Mouse (Mus musculus): ENCODE measurements around the gene Rnf43. TPM values are rescaled to one million over a fixed set of nuclear protein-coding genes. Genes with fewer than 3 reads are reported as not detected.

The Rnf43 gene
- polyA plus RNA-seq, 1 experiment from 2014 or later: 6.0 TPM

DNA sequence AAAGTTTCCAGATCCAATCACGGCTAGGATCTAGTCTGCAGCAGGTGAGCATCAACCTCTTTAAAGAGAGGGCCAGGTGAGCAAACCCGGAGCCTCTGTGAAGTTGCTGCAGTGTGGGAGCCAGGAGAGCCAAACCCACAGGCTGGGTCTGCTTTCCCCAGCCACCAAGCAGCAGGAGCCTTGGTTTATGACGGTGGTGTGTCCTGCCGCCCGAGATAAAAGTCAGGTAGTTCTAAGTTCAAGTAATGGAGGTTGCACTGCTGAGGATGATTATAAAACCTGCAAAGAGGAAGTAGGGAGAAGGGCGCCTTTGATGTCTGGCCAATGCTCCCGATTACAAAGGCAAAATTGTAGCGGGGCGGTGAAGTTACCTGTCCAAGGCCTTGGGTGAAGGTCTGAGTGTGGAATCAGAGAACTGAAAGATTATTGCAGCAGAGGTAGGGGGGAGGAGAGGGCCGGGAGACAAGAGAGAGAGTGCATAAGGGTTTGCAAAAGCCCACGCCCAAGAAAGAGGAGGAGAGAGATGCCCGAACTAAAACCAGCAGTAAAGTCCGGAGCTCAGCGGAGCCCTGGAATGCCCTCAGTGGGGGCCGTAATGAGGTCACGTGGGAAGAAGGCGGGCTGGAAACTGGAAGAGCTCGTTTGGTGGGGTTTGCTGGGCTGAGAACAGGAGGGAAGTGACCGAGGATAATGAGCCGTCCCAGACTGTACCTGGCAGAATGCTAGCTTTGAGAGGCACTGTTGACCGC is 47.2 kb downstream of the Rnf43 start:
- H3K27me3 ChIP-seq: no peaks in the 10 kb centered on the region
- DNase-seq (ENCODE audit: low read depth, low spot score) (no peak), ATAC-seq (no peak)
- POLR2A ChIA-PET: no interaction called here
- in situ Hi-C loops (cut with MboI; ENCODE audit: low pct_unique_long_range_greater_than_20kb): no loop called here
- no peak for TF ChIP-seq CTCF (IDR thresholded peaks at IDR 0.05)
- CTCF ChIA-PET: no interaction called here

DNA sequence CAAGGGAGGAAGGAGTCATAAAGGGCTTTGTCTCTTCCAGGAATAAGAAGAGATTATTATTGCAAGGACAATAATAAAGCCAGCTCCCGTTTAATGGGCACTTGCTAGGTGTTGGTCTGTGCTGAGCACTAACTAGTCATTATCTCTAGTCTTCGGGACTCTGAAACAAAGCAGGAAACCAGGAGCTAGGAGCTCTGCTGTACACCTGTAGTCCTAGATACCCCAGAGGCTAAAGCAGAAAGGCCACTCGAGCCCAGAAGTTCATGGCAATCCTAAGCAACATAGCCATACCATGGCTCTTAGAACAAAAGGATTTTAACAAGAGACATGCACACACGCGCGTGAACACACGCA is 47.7 kb downstream of the Rnf43 start:
- CTCF ChIA-PET: no interaction called here
- H3K27me3 ChIP-seq: no peaks in the 10 kb centered on the region
- no peak for DNase-seq (ENCODE audit: low read depth, low spot score)
- TF ChIP-seq CTCF (IDR thresholded peaks at IDR 0.05): no peak
- in situ Hi-C loops (cut with MboI; ENCODE audit: low pct_unique_long_range_greater_than_20kb): no loop called here
- no peak for ATAC-seq
- POLR2A ChIA-PET: no interaction called here

- POLR2A ChIA-PET: no interaction called here
- H3K27me3 ChIP-seq: no peaks in the 10 kb centered on the region
- no peak for ATAC-seq
- in situ Hi-C loops (cut with MboI; ENCODE audit: low pct_unique_long_range_greater_than_20kb): no loop called here
- TF ChIP-seq CTCF (IDR thresholded peaks at IDR 0.05): no peak
- CTCF ChIA-PET: no interaction called here
- DNase-seq (ENCODE audit: low read depth, low spot score): no peak
Measured at GRCm38 (mm10) chr11:87712188-87712587, 49.7 kb downstream of the Rnf43 start.

- no peak for DNase-seq (ENCODE audit: low read depth, low spot score)
- ATAC-seq: no peak
- ChIA-PET CTCF (no interaction called here), POLR2A (no interaction called here)
- in situ Hi-C loops (cut with MboI; ENCODE audit: low pct_unique_long_range_greater_than_20kb): no loop called here
- TF ChIP-seq CTCF (IDR thresholded peaks at IDR 0.05): no peak
- no peaks in the 10 kb centered on the region for H3K27me3 ChIP-seq
Measured at GRCm38 (mm10) chr11:87715999-87716398, 53.5 kb downstream of the Rnf43 start.

DNA sequence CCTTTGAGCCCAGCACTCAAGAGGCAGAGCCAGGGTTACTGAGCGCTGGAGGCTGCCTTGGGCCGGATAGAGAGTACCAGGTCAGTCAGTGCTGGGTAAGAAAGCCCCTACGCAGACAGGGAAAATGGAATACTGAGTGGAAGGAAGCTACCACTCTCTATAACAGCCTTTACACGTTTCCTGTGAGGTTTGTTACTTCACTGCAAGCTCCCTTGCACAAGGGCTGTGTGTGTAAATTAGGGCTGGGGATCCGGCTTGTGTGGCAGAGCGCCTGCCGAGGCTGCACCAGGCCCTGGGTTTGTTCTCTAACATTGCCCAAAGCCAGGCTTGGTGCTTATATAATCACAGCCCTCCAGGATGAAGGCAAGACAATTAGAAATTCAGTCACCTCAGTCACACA is 57.0 kb downstream of the Rnf43 start:
- H3K27me3 ChIP-seq: no peaks in the 10 kb centered on the region
- no peak for DNase-seq (ENCODE audit: low read depth, low spot score)
- no peak for TF ChIP-seq CTCF (IDR thresholded peaks at IDR 0.05)
- in situ Hi-C loops (cut with MboI; ENCODE audit: low pct_unique_long_range_greater_than_20kb): no loop called here
- no peak for ATAC-seq
- ChIA-PET CTCF (no interaction called here), POLR2A (no interaction called here)

- ATAC-seq (no peak), DNase-seq (ENCODE audit: low read depth, low spot score) (no peak)
- in situ Hi-C loops (cut with MboI; ENCODE audit: low pct_unique_long_range_greater_than_20kb): no loop called here
- no peak for TF ChIP-seq CTCF (IDR thresholded peaks at IDR 0.05)
- CTCF ChIA-PET: interaction anchor here (1.0 to 1.8 kb wide), 3 partner anchors 12 to 58 kb away, joined by 3 to 4 read pairs (median 4); partner anchors contain the start of gene Rnf43
- POLR2A ChIA-PET: no interaction called here
- H3K27me3 ChIP-seq: no peaks in the 10 kb centered on the region
Measured at GRCm38 (mm10) chr11:87720324-87720723, 57.8 kb downstream of the Rnf43 start.

GRCm38 (mm10) chr11:87720839-87721238 is 58.3 kb downstream of the Rnf43 start:
- no peak for TF ChIP-seq CTCF (IDR thresholded peaks at IDR 0.05)
- POLR2A ChIA-PET: no interaction called here
- no peak for DNase-seq (ENCODE audit: low read depth, low spot score)
- in situ Hi-C loops (cut with MboI; ENCODE audit: low pct_unique_long_range_greater_than_20kb): no loop called here
- CTCF ChIA-PET: interaction anchor here (1.0 to 1.8 kb wide), 3 partner anchors 13 to 59 kb away, joined by 3 to 4 read pairs (median 4); partner anchors contain the start of gene Rnf43
- ATAC-seq: no peak
- no peaks in the 10 kb centered on the region for H3K27me3 ChIP-seq

- DNase-seq (ENCODE audit: low read depth, low spot score) (no peak), ATAC-seq (no peak)
- TF ChIP-seq CTCF (IDR thresholded peaks at IDR 0.05): no peak
- no peaks in the 10 kb centered on the region for H3K27me3 ChIP-seq
- ChIA-PET CTCF (interaction anchor here (1.8 kb wide), 1 partner anchor 12 kb away, joined by 3 read pairs; no protein-coding TSS in a partner anchor), POLR2A (interaction anchor here (0.6 kb wide), 1 partner anchor 21 kb away, joined by 3 read pairs; no protein-coding TSS in a partner anchor)
- in situ Hi-C loops (cut with MboI; ENCODE audit: low pct_unique_long_range_greater_than_20kb): no loop called here
Measured at GRCm38 (mm10) chr11:87722168-87722567, 59.6 kb downstream of the Rnf43 start.

GRCm38 (mm10) chr11:87722891-87723290 is 60.4 kb downstream of the Rnf43 start:
- in situ Hi-C loops (cut with MboI; ENCODE audit: low pct_unique_long_range_greater_than_20kb): no loop called here
- no peak for TF ChIP-seq CTCF (IDR thresholded peaks at IDR 0.05)
- DNase-seq (ENCODE audit: low read depth, low spot score) (no peak), ATAC-seq (no peak)
- POLR2A ChIA-PET: interaction anchor here (0.6 kb wide), 1 partner anchor 22 kb away, joined by 3 read pairs; no protein-coding TSS in a partner anchor
- CTCF ChIA-PET: no interaction called here
- H3K27me3 ChIP-seq: no peaks in the 10 kb centered on the region

GRCm38 (mm10) chr11:87725515-87725914 is 63.0 kb downstream of the Rnf43 start:
- ATAC-seq (no peak), DNase-seq (ENCODE audit: low read depth, low spot score) (no peak)
- POLR2A ChIA-PET: no interaction called here
- in situ Hi-C loops (cut with MboI; ENCODE audit: low pct_unique_long_range_greater_than_20kb): no loop called here
- CTCF ChIA-PET: no interaction called here
- TF ChIP-seq CTCF (IDR thresholded peaks at IDR 0.05): no peak
- no peaks in the 10 kb centered on the region for H3K27me3 ChIP-seq

DNA sequence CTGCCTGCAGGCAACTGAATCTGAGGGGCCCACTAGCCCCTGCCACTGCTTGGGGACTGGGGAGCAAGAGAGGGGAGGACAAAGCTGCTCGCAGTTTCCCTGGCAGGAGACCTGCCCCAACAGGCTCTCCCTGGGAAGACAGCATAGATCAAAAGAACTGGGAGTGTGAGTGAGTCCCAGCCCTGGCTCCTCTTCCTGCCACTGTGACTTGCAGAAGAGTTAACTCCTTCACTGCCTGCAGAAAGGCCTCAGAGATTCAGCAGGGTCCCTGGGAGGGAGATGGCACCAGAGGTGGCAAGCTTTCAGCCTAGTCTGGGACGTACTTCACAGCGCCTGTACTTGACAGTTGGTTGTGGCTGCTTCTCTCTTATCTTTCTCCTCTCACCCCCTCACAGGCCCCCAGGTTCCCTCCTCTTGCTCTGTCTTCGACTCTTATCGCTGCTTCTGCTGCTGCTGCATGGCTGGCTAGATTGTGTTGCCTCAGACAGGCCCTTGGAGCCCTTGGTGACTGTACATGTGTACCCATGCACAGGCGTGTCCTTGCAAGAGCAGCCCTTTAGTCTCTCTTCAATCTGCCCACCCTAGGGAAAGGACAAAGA is 63.5 kb downstream of the Rnf43 start:
- in situ Hi-C loops (cut with MboI; ENCODE audit: low pct_unique_long_range_greater_than_20kb): no loop called here
- no peak for DNase-seq (ENCODE audit: low read depth, low spot score)
- H3K27me3 ChIP-seq: no peaks in the 10 kb centered on the region
- POLR2A ChIA-PET: no interaction called here
- ATAC-seq: no peak
- CTCF ChIA-PET: no interaction called here
- no peak for TF ChIP-seq CTCF (IDR thresholded peaks at IDR 0.05)

All from Patski (cell line).